Mouse (Mus musculus): ENCODE results near the gene Aqp1. TPM values are rescaled to one million over a fixed set of nuclear protein-coding genes. Genes with fewer than 3 reads are reported as not detected.
A peak's percentile ranks its signal among the peaks of the same experiment; 100 is the strongest.

Aqp1 gene
- polyA plus RNA-seq, 1 experiment from 2014 or later = 38.4 TPM

DNA sequence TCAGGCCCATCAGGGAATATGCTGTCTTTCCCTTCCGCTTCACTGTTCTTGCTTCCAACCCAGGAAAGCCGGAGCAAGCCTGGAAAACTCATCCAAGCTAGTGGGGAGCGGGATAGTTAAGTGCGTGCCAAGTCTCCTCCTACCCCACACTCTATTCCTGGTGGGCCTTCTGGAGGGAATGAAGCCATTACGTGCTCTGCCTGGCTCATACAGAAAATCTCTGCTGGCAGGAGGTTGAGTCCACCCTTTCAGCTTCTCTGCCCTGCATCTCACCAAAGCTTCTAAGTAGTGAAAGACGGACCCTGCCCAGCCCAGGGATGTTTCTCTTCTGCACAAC lies 3.5 kb upstream of the Aqp1 start:
- WGBS = 77% methylated on average over 6 of the region's 6 CpGs
- no peaks in the 10 kb centered on the region for H3K36me3 ChIP-seq
- no peaks in the 10 kb centered on the region for H3K9me3 ChIP-seq (replicated peaks)
- ATAC-seq (replicated peaks; ENCODE audit: low FRiP score) = no peak
- H3K9ac ChIP-seq = no peak overlapping the region
- peaks cover 16% of the 10 kb centered on the region for H3K4me1 ChIP-seq
- H3K27me3 ChIP-seq = no peaks in the 10 kb centered on the region
- no peak overlapping the region for H3K4me2 ChIP-seq
- H3K27ac ChIP-seq = no peak overlapping the region
- H3K4me3 ChIP-seq (replicated peaks) = no peak overlapping the region

GRCm38 (mm10) chr6:55337242-55337641 lies 1.0 kb downstream of the Aqp1 start:
- Histone ChIP-seq H3K4me2 (peak overlapping the region; percentile 30; the same call in 1 of the 2 replicates), H3K4me3 (replicated peaks) (peak overlapping the region; percentile 15; the same call in 1 of the 2 replicates), H3K36me3 (no peaks in the 10 kb centered on the region), H3K27me3 (no peaks in the 10 kb centered on the region), H3K9me3 (replicated peaks) (no peaks in the 10 kb centered on the region), H3K4me1 (peaks cover 18% of the 10 kb centered on the region), H3K27ac (peak overlapping the region; percentile 41), H3K9ac (no peak overlapping the region)
- no peak for ATAC-seq (replicated peaks; ENCODE audit: low FRiP score)
- WGBS = 85% methylated on average over 5 of the region's 5 CpGs

DNA sequence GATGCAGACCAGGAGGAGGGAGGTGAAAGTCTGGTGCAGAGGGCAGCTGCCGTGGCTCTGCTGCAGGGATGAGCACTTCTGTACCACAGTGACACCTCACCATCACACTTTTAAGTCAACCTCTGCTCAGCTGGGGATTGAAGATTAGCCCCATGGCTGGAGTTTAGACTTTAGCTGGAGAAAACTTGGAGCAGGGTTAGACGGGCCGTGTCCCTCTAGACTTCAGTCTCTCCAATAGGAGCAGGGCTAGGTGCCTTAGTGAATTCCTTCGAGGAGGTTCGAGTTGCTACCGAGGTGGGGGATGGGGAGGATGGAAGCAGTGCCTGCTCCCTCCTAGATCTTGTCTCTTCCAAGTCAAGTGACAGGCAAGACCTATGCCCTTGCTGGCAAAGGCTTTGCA lies 1.8 kb downstream of the Aqp1 start:
- peaks cover 18% of the 10 kb centered on the region for H3K4me1 ChIP-seq
- H3K27me3 ChIP-seq = no peaks in the 10 kb centered on the region
- no peaks in the 10 kb centered on the region for H3K36me3 ChIP-seq
- H3K4me2 ChIP-seq = no peak overlapping the region
- 54% methylated on average over 6 of the region's 6 CpGs for WGBS
- H3K9me3 ChIP-seq (replicated peaks) = no peaks in the 10 kb centered on the region
- H3K27ac ChIP-seq = peak overlapping the region; percentile 41
- no peak overlapping the region for H3K9ac ChIP-seq
- ATAC-seq (replicated peaks; ENCODE audit: low FRiP score) = peak; percentile 66
- H3K4me3 ChIP-seq (replicated peaks) = no peak overlapping the region

DNA sequence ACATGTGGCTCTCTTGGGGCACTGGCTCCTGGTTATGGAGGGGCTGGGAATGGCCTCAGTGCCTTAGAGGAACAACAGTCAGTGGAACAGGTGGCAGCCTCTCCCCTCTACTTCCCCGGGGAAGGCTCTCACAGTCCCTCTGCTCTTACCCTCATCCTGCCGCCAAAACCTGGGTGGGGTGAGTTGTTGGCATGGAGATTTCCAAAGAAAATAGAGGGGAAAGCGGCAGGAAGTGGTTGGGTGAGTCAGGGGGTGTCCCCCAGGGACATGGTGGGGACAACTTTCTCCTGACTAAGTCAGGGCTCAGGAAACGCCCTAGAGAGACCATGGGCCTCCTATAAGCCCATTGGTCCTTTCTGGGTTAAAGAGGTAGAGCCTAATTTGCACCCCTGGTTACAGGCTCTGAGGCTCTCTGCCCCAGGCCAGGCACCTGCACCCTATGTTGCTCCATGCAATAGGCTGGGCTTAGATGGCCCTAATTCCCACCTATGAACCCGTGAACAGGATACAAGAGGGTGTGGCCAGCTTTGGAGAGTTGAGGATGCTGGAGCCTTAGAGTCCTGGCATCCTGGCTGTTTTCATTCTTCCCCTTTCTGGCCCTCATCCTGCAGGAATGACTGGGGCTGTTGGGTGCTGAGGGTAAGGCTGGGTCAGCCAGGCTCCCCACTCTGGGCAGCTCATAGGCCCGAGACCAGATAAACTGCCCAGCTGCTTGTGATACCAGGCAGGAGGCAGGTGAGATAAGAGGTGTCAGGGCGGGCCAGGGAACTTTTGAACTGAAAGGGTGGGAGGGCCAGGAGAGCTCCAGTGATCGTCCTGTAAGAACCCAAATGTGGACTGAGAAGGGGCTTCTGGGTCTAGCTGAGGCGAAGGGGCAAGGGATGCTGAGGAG lies 2.9 kb downstream of the Aqp1 start:
- WGBS = 73% methylated on average over 9 of the region's 9 CpGs
- peaks cover 18% of the 10 kb centered on the region for H3K4me1 ChIP-seq

DNA sequence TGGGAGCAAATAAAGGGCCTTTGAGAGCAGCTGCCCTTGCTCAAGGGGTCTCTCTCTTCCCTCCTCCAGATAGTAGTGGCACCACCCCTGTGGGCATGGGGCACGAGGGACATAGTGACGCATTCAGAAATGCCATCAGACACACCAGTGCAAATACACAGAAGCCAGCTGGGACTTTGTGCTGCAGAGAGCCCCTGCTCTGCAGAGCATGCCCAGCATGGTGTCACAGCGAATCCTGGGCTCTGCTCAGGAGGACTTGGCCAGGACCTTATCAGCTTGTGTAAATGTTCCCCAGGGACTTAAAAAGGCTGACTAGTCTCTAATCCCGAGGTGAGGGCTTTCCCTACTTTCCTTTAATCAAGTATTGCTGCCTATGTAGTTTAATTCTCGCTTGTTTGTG lies 5.5 kb downstream of the Aqp1 start:
- H3K9me3 ChIP-seq (replicated peaks) = no peaks in the 10 kb centered on the region
- no peak overlapping the region for H3K4me2 ChIP-seq

More for the DNA sequence above, 2.9 kb downstream of the Aqp1 start:
- no peaks in the 10 kb centered on the region for H3K36me3 ChIP-seq
- H3K27me3 ChIP-seq = no peaks in the 10 kb centered on the region
- no peak overlapping the region for H3K9ac ChIP-seq
- H3K4me2 ChIP-seq = peak overlapping the region; percentile 9; the same call in 1 of the 2 replicates
- no peak overlapping the region for H3K4me3 ChIP-seq (replicated peaks)
- ATAC-seq (replicated peaks; ENCODE audit: low FRiP score) = 0 out of 2 replicates have a peak, but pooled peaks have one; percentile 35
- no peak overlapping the region for H3K27ac ChIP-seq
- H3K9me3 ChIP-seq (replicated peaks) = no peaks in the 10 kb centered on the region

DNA sequence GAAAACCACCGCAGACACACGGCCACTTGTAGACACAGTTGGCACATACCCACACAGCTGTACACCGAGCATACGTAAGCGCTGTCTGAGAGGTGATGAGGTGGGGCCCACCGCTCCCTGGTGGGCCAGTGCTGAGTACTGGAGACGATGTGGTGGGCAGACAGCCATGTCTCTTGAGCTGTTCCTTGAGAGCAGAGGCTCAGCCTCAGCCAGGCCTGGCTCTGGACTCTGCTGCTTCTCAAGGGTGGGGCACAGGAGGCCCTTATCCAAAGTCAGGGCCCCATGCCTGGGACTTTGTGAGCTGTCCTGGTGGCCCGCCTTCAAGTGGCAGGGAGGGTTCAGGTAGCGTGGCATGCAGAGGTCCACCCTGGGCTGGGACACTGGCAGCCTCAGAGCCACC lies 6.1 kb downstream of the Aqp1 start:
- H3K4me2 ChIP-seq = no peak overlapping the region
- ATAC-seq (replicated peaks; ENCODE audit: low FRiP score) = no peak
- 82% methylated on average over 9 of the region's 9 CpGs for WGBS

More for the DNA sequence above, 5.5 kb downstream of the Aqp1 start:
- Histone ChIP-seq H3K27ac (no peak overlapping the region), H3K4me1 (peaks cover 7% of the 10 kb centered on the region; the same call in 1 of the 2 replicates), H3K9ac (no peak overlapping the region), H3K36me3 (no peaks in the 10 kb centered on the region), H3K27me3 (no peaks in the 10 kb centered on the region), H3K4me3 (replicated peaks) (no peak overlapping the region)
- ATAC-seq (replicated peaks; ENCODE audit: low FRiP score) = no peak
- WGBS = 41% methylated on average over 5 of the region's 5 CpGs

GRCm38 (mm10) chr6:55343446-55343845 lies 7.2 kb downstream of the Aqp1 start:
- Histone ChIP-seq H3K4me2 (no peak overlapping the region), H3K9me3 (replicated peaks) (no peaks in the 10 kb centered on the region), H3K27ac (no peak overlapping the region), H3K4me1 (peaks cover 6% of the 10 kb centered on the region; the same call in 1 of the 2 replicates), H3K4me3 (replicated peaks) (no peak overlapping the region), H3K36me3 (no peaks in the 10 kb centered on the region), H3K9ac (no peak overlapping the region), H3K27me3 (no peaks in the 10 kb centered on the region)
- no peak for ATAC-seq (replicated peaks; ENCODE audit: low FRiP score)
- 80% methylated on average over 10 of the region's 10 CpGs for WGBS

More for the DNA sequence above, 6.1 kb downstream of the Aqp1 start:
- H3K9me3 ChIP-seq (replicated peaks) = no peaks in the 10 kb centered on the region
- no peaks in the 10 kb centered on the region for H3K27me3 ChIP-seq
- no peaks in the 10 kb centered on the region for H3K36me3 ChIP-seq
- H3K9ac ChIP-seq = no peak overlapping the region
- H3K27ac ChIP-seq = no peak overlapping the region
- H3K4me3 ChIP-seq (replicated peaks) = no peak overlapping the region
- H3K4me1 ChIP-seq = peaks cover 7% of the 10 kb centered on the region; the same call in 1 of the 2 replicates

DNA sequence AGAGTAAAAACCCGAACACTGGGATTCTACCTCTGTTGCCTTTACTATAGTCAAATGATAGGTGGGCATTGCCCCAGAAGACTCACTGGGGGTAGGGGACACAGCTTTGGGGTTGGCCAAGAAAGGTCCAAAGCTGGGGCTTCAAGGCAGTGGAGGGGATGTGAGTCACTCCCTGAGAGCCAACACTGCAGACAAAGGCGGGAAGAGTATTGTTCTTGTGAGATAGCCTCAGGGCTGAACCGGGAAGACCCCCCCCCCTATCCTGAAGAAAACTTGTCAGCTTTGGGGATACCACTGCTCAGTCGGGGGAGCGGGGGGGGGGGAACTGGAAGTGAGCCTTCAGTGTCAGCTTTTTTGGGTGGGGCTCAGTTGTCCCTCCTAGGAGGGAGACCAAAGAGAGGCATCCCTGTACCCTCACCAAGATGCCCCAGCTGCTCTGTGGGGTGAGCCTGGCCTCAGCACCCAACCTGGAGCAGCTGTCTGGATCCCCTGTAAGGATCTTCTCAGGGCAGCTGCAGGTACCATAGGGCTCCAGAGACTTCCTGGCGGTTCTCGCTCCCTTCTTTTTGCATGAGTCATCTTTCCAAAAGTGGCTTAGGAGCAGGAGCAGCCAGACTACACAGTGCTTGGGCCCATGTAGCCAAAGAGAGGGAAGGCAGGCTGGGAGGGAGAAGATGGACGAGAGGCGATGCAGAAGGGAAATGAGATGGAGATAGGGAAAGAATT lies 8.2 kb downstream of the Aqp1 start:
- ATAC-seq (replicated peaks; ENCODE audit: low FRiP score) = no peak
- H3K4me1 ChIP-seq = peaks cover 3% of the 10 kb centered on the region; the same call in 1 of the 2 replicates

GRCm38 (mm10) chr6:55345264-55345663 lies 9.0 kb downstream of the Aqp1 start:
- 83% methylated on average over 10 of the region's 10 CpGs for WGBS
- no peaks in the 10 kb centered on the region for H3K9me3 ChIP-seq (replicated peaks)
- no peaks in the 10 kb centered on the region for H3K27me3 ChIP-seq
- H3K4me2 ChIP-seq = no peak overlapping the region
- H3K36me3 ChIP-seq = no peaks in the 10 kb centered on the region
- peaks cover 3% of the 10 kb centered on the region; the same call in 1 of the 2 replicates for H3K4me1 ChIP-seq
- H3K9ac ChIP-seq = no peak overlapping the region
- ATAC-seq (replicated peaks; ENCODE audit: low FRiP score) = no peak
- no peak overlapping the region for H3K27ac ChIP-seq
- no peak overlapping the region for H3K4me3 ChIP-seq (replicated peaks)

More for the DNA sequence above, 8.2 kb downstream of the Aqp1 start:
- Histone ChIP-seq H3K27me3 (no peaks in the 10 kb centered on the region), H3K27ac (no peak overlapping the region), H3K9ac (no peak overlapping the region), H3K36me3 (no peaks in the 10 kb centered on the region), H3K9me3 (replicated peaks) (no peaks in the 10 kb centered on the region), H3K4me3 (replicated peaks) (no peak overlapping the region), H3K4me2 (no peak overlapping the region)
- WGBS = 78% methylated on average over 9 of the region's 9 CpGs

DNA sequence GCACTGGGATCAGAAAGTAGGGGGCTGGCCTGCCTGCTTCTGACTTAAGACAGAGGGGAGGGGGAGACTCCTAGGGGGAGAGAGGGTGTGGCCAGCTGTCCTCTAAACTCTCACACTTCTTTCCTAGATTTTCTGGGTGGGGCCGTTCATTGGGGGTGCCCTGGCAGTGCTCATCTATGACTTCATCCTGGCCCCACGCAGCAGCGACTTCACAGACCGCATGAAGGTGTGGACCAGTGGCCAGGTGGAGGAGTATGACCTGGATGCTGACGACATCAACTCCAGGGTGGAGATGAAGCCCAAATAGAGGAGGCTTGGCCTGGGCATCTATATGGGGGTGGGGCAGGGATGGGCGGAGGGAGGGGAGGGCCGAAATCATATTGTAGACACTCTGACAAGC lies 10.3 kb downstream of the Aqp1 start:
- no peaks in the 10 kb centered on the region for H3K36me3 ChIP-seq
- no peaks in the 10 kb centered on the region for H3K9me3 ChIP-seq (replicated peaks)
- H3K27me3 ChIP-seq = no peaks in the 10 kb centered on the region
- H3K4me1 ChIP-seq = peaks cover 3% of the 10 kb centered on the region; the same call in 1 of the 2 replicates
- no peak for ATAC-seq (replicated peaks; ENCODE audit: low FRiP score)
- H3K27ac ChIP-seq = no peak overlapping the region
- no peak overlapping the region for H3K4me2 ChIP-seq
- H3K4me3 ChIP-seq (replicated peaks) = no peak overlapping the region
- H3K9ac ChIP-seq = no peak overlapping the region
- WGBS = 78% methylated on average over 7 of the region's 7 CpGs

GRCm38 (mm10) chr6:55347711-55348571 lies 11.7 kb downstream of the Aqp1 start:
- ATAC-seq (replicated peaks; ENCODE audit: low FRiP score) = no peak
- no peak overlapping the region for H3K27ac ChIP-seq
- no peak overlapping the region for H3K4me2 ChIP-seq
- no peaks in the 10 kb centered on the region for H3K36me3 ChIP-seq
- H3K9me3 ChIP-seq (replicated peaks) = no peaks in the 10 kb centered on the region
- H3K9ac ChIP-seq = no peak overlapping the region
- WGBS = 87% methylated on average over 5 of the region's 5 CpGs
- H3K27me3 ChIP-seq = no peaks in the 10 kb centered on the region
- H3K4me1 ChIP-seq = no peaks in the 10 kb centered on the region
- H3K4me3 ChIP-seq (replicated peaks) = no peak overlapping the region
